9 mouse cellular contexts compared by ENCODE assay signal in the genomic region with DNA sequence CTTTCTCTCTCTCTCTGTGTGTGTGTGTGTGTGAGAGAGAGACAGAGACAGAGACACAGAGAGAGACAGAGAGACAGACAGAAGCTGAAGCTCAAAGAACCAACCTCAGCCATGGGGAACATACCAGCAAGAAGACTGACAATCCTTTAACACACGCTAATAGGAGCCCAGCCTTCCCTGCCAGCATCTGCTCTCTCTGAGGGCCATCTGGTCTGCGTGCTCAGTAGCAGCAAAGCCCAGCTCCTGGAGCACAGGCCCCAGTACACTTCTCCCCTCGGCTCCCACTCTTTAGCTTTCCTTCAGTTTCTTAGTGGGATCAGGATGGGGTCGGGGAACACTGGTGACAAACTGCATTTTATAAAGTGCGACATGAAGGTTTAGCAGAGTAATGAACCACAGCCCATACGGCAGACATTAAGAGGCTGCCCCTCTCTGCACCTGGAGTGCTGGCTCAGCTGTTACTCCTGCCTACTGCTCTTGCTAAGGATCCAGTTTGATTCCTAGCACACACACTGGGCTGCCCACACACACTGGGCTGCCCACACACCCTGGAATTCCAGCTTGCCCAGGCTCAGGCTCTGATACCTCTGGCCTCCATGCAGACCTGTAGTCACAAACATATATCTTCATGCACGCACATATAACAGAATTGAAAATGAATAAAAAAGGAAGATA. TPM values are rescaled to one million over a fixed set of nuclear protein-coding genes. Genes with fewer than 3 reads are reported as not detected.
A peak's percentile ranks its signal among the peaks of the same experiment; 100 is the strongest.
DNase-seq lines count a peak whose midpoint lies in the region; ATAC-seq and TF ChIP-seq lines count a peak whose summit lies in the region.
"Had no signal": no experiment of that assay in that cellular context is flagged by ENCODE, and none has a peak within 500 bp of the region (broad histone marks: within the 10 kb centered on the region; RNA-seq: fewer than 3 reads in every experiment).

No protein-coding gene starts in this region.

- peaks cover 11% of the 10 kb centered on the region; the same call in 1 of the 2 replicates for H3K4me1 ChIP-seq in hindbrain, embryonic 10.5 days (replicated peaks)
- no peaks in the 10 kb centered on the region for H3K4me1 ChIP-seq in hindbrain, embryonic 14.5 days (replicated peaks; ENCODE audit: control insufficient read depth, insufficient read depth, low read length)
- no peaks in the 10 kb centered on the region for H3K4me1 ChIP-seq in embryonic facial prominence, embryonic 11.5 days (ENCODE audit: control insufficient read depth, insufficient read depth, low read length)
- peaks cover 28% of the 10 kb centered on the region for H3K4me1 ChIP-seq in heart, postnatal 0 days (ENCODE audit: control insufficient read depth, insufficient read depth)
- peaks cover 10% of the 10 kb centered on the region; the same call in 1 of the 2 replicates for H3K4me1 ChIP-seq in limb, embryonic 12.5 days (replicated peaks)

- no peak for TF ChIP-seq CTCF in heart, postnatal 0 days (IDR thresholded peaks at IDR 0.05; ENCODE audit: low read depth)

- H3K36me3 ChIP-seq in hindbrain, embryonic 10.5 days: no peaks in the 10 kb centered on the region
- no peaks in the 10 kb centered on the region for H3K36me3 ChIP-seq in hindbrain, embryonic 14.5 days (replicated peaks; ENCODE audit: control insufficient read depth, insufficient read depth)
- H3K36me3 ChIP-seq in embryonic facial prominence, embryonic 11.5 days (replicated peaks; ENCODE audit: control insufficient read depth, insufficient read depth, low read depth, low read length): no peaks in the 10 kb centered on the region
- no peaks in the 10 kb centered on the region for H3K36me3 ChIP-seq in heart, postnatal 0 days (replicated peaks; ENCODE audit: control insufficient read depth, insufficient read depth, low read length)
- H3K36me3 ChIP-seq in limb, embryonic 12.5 days: no peaks in the 10 kb centered on the region

- H3K27me3 ChIP-seq in hindbrain, embryonic 10.5 days (ENCODE audit: insufficient read depth, poor library complexity, severe bottlenecking): no peaks in the 10 kb centered on the region; the same call in 1 of the 2 replicates
- H3K27me3 ChIP-seq in hindbrain, embryonic 14.5 days (ENCODE audit: control insufficient read depth, insufficient read depth, low read length): no peaks in the 10 kb centered on the region
- H3K27me3 ChIP-seq in embryonic facial prominence, embryonic 11.5 days (ENCODE audit: control insufficient read depth, insufficient read depth, low read length): no peaks in the 10 kb centered on the region
- no peaks in the 10 kb centered on the region for H3K27me3 ChIP-seq in heart, postnatal 0 days (ENCODE audit: control insufficient read depth, insufficient read depth, low read length)
- no peaks in the 10 kb centered on the region for H3K27me3 ChIP-seq in limb, embryonic 12.5 days

- WGBS in hindbrain, embryonic 10.5 days: 65% methylated on average over 7 of the region's 7 CpGs
- 49% methylated on average over 7 of the region's 7 CpGs for WGBS in hindbrain, embryonic 14.5 days
- 58% methylated on average over 7 of the region's 7 CpGs for WGBS in embryonic facial prominence, embryonic 11.5 days
- 37% methylated on average over 7 of the region's 7 CpGs for WGBS in heart, postnatal 0 days
- WGBS in limb, embryonic 12.5 days: 25% methylated on average over 7 of the region's 7 CpGs

- peak; percentile 22 for DNase-seq in hindbrain, embryonic 10.5 days (ENCODE audit: low spot score)
- no peak for DNase-seq in hindbrain, embryonic 14.5 days (ENCODE audit: low spot score)
- peak; percentile 9 for DNase-seq in embryonic facial prominence, embryonic 11.5 days (ENCODE audit: low spot score)
- DNase-seq in heart, postnatal 0 days (ENCODE audit: low spot score): peak; percentile 31
- no peak for DNase-seq in B cell, adult 2 months
- no peak for DNase-seq in ovary, adult 18-20 months (ENCODE audit: low spot score)

- no peak overlapping the region for H3K9ac ChIP-seq in hindbrain, embryonic 14.5 days
- no peak overlapping the region for H3K9ac ChIP-seq in embryonic facial prominence, embryonic 11.5 days (replicated peaks; ENCODE audit: low read length)
- peak overlapping the region; percentile 64 for H3K9ac ChIP-seq in heart, postnatal 0 days (replicated peaks; ENCODE audit: low read depth, low read length)
- no peak overlapping the region for H3K9ac ChIP-seq in limb, embryonic 12.5 days (replicated peaks)

- no peak for ATAC-seq in hindbrain, embryonic 14.5 days (ENCODE audit: low FRiP score)
- ATAC-seq in embryonic facial prominence, embryonic 11.5 days (replicated peaks; ENCODE audit: insufficient number of reproducible peaks, low FRiP score, low TSS enrichment, low read depth): no peak; the same call in 1 of the 2 replicates
- ATAC-seq in heart, postnatal 0 days (ENCODE audit: insufficient read depth, low read depth): peak; percentile 24; the same call in 1 of the 2 replicates
- ATAC-seq in limb, embryonic 12.5 days (ENCODE audit: insufficient number of reproducible peaks, insufficient read depth, low FRiP score, low TSS enrichment, low read depth): 0 out of 2 replicates have a peak, but pooled peaks have one; percentile 68
- ATAC-seq: inflammation-experienced regulatory T-cells, adult 6 months; Patski had no signal

- no peaks in the 10 kb centered on the region for H3K9me3 ChIP-seq in hindbrain, embryonic 10.5 days
- H3K9me3 ChIP-seq in hindbrain, embryonic 14.5 days (ENCODE audit: control insufficient read depth, low read length): no peaks in the 10 kb centered on the region
- H3K9me3 ChIP-seq in embryonic facial prominence, embryonic 11.5 days (replicated peaks; ENCODE audit: control insufficient read depth, low read length): no peaks in the 10 kb centered on the region
- H3K9me3 ChIP-seq in heart, postnatal 0 days (replicated peaks; ENCODE audit: control insufficient read depth, low read length): no peaks in the 10 kb centered on the region
- H3K9me3 ChIP-seq in limb, embryonic 12.5 days: no peaks in the 10 kb centered on the region

- H3K4me3 ChIP-seq in hindbrain, embryonic 10.5 days: no peak overlapping the region
- H3K4me3 ChIP-seq in hindbrain, embryonic 14.5 days (replicated peaks; ENCODE audit: low read length): no peak overlapping the region
- no peak overlapping the region for H3K4me3 ChIP-seq in embryonic facial prominence, embryonic 11.5 days (ENCODE audit: low read depth, low read length)
- H3K4me3 ChIP-seq in heart, postnatal 0 days (ENCODE audit: low read depth, low read length): peak overlapping the region; percentile 34
- no peak overlapping the region for H3K4me3 ChIP-seq in limb, embryonic 12.5 days (replicated peaks)

- TF ChIP-seq EP300 in heart, postnatal 0 days (IDR thresholded peaks at IDR 0.05; ENCODE audit: low read depth): no peak

- peak overlapping the region; percentile 45; the same call in 1 of the 2 replicates for H3K27ac ChIP-seq in hindbrain, embryonic 10.5 days
- H3K27ac ChIP-seq in hindbrain, embryonic 14.5 days: no peak overlapping the region
- H3K27ac ChIP-seq in embryonic facial prominence, embryonic 11.5 days (replicated peaks; ENCODE audit: low read depth, low read length): no peak overlapping the region
- peak overlapping the region; percentile 97 for H3K27ac ChIP-seq in heart, postnatal 0 days (ENCODE audit: low read depth)
- H3K27ac ChIP-seq in limb, embryonic 12.5 days: peak overlapping the region; percentile 35; the same call in 1 of the 2 replicates

- H3K4me2 ChIP-seq in hindbrain, embryonic 14.5 days (replicated peaks): no peak overlapping the region
- no peak overlapping the region for H3K4me2 ChIP-seq in embryonic facial prominence, embryonic 11.5 days (ENCODE audit: low read depth, low read length)
- peak overlapping the region; percentile 67 for H3K4me2 ChIP-seq in heart, postnatal 0 days (ENCODE audit: low read depth, low read length)
- H3K4me2 ChIP-seq in limb, embryonic 12.5 days: no peak overlapping the region

RNA-seq across cellular contexts. Expression of a gene that starts 1.2 kb away (rescaled TPM):
- 0.07 and 0.54 TPM in 2 replicates for polyA plus RNA-seq in hindbrain, embryonic 10.5 days (2016; fragmentation: Nextera tagmentation; extraction: Ambion mirVana)
- 0.10 and 0.21 TPM in 2 replicates for polyA plus RNA-seq in hindbrain, embryonic 14.5 days (2014; fragmentation: Nextera tagmentation; extraction: Ambion mirVana)
- polyA plus RNA-seq in embryonic facial prominence, embryonic 11.5 days (2014; fragmentation: Nextera tagmentation; extraction: Ambion mirVana): 0.20 and 0.35 TPM in 2 replicates
- 83.2 and 93.7 TPM in 2 replicates for total RNA-seq in heart, postnatal 0 days (2014; rRNA removed; ENCODE audit: low replicate concordance)
- 95.1 and 99.0 TPM in 2 replicates for polyA plus RNA-seq in heart, postnatal 0 days (2015; fragmentation: Nextera tagmentation; extraction: Ambion mirVana)
- polyA plus RNA-seq in limb, embryonic 12.5 days (2016; fragmentation: Nextera tagmentation; extraction: Ambion mirVana): 0.08 TPM in 1 of 2 replicates, not detected in the other
- polyA plus RNA-seq: Patski had no signal

RNA-seq across cellular contexts. Expression of a gene that starts 5.5 kb away (rescaled TPM):
- 2.9 and 4.2 TPM in 2 replicates for polyA plus RNA-seq in hindbrain, embryonic 10.5 days (2016; fragmentation: Nextera tagmentation; extraction: Ambion mirVana)
- polyA plus RNA-seq in hindbrain, embryonic 14.5 days (2014; fragmentation: Nextera tagmentation; extraction: Ambion mirVana): 8.5 and 9.9 TPM in 2 replicates
- 5.2 and 5.6 TPM in 2 replicates for polyA plus RNA-seq in embryonic facial prominence, embryonic 11.5 days (2014; fragmentation: Nextera tagmentation; extraction: Ambion mirVana)
- 3.3 and 6.6 TPM in 2 replicates for total RNA-seq in heart, postnatal 0 days (2014; rRNA removed; ENCODE audit: low replicate concordance)
- polyA plus RNA-seq in heart, postnatal 0 days (2015; fragmentation: Nextera tagmentation; extraction: Ambion mirVana): 3.1 and 3.3 TPM in 2 replicates
- 4.0 and 4.5 TPM in 2 replicates for polyA plus RNA-seq in limb, embryonic 12.5 days (2016; fragmentation: Nextera tagmentation; extraction: Ambion mirVana)

Comparison
In these comparisons a context has a peak if more than half of its experiments do, and no peak if none do; other contexts are left out.
1. DNase-seq: peak in hindbrain, embryonic 10.5 days (single experiment), embryonic facial prominence, embryonic 11.5 days (single experiment) and heart, postnatal 0 days (single experiment); none in hindbrain, embryonic 14.5 days (single experiment), B cell, adult 2 months (0 of 2) and ovary, adult 18-20 months (single experiment).
2. H3K27ac ChIP-seq: peak in hindbrain, embryonic 10.5 days (single experiment), heart, postnatal 0 days (single experiment) and limb, embryonic 12.5 days (single experiment); none in hindbrain, embryonic 14.5 days (single experiment) and embryonic facial prominence, embryonic 11.5 days (single experiment).
3. ATAC-seq: peak in heart, postnatal 0 days (single experiment) and limb, embryonic 12.5 days (single experiment); none in hindbrain, embryonic 14.5 days (single experiment) and embryonic facial prominence, embryonic 11.5 days (single experiment).
4. RNA of a gene that starts 1.2 kb away (polyA plus RNA-seq): 95.1 to 99.0 TPM in heart, postnatal 0 days; 0.07 to 0.54 TPM in hindbrain, embryonic 10.5 days, 0.20 to 0.35 TPM in embryonic facial prominence, embryonic 11.5 days, 0.10 to 0.21 TPM in hindbrain, embryonic 14.5 days and 0.08 TPM in limb, embryonic 12.5 days; every median in the first group is over 10 times any median in the second.